Mouse (Mus musculus) lung, postnatal 0 days (tissue): ENCODE measurements around the gene Tmem117.

Experiments used
- CTCF ChIP-seq: IDR thresholded peaks from 2 replicates; pipeline ENCODE4 v1.5.1; 2016; ENCODE audit warnings: antibody characterized with exemption, mild to moderate bottlenecking
- EP300 ChIP-seq: IDR thresholded peaks from 2 replicates; pipeline ENCODE4 v1.6.1; 2016; ENCODE audit warnings: antibody characterized with exemption, mild to moderate bottlenecking, control low read depth

GRCm38 (mm10) chr15:94649071-94649765 lies 20.2 kb downstream of the Tmem117 start:
- TF ChIP-seq CTCF = no peak
- TF ChIP-seq EP300 = no peak
